Mouse (Mus musculus) layer of hippocampus, adult 2 months (tissue): ENCODE results near the gene Mad1l1. TPM values are rescaled to one million over a fixed set of nuclear protein-coding genes. Genes with fewer than 3 reads are reported as not detected.
"Not testable (repeated sequence)": the region's sequence is repeated elsewhere in the genome, so short reads cannot be mapped to it uniquely, and the experiment has no call there.

Experiments used
- DNase-seq, 2 experiments: peaks; one replicate each; pipeline ENCODE4 v3.0.0; 2022; ENCODE audit warnings: low spot score in 2 of 2
- H3K27ac ChIP-seq: fragments of 200-600 bp; 2 replicates; pipeline ENCODE4 v1.8.1; 2022
- H3K4me3 ChIP-seq: fragments of 200-600 bp; 2 replicates; pipeline ENCODE4 v1.8.1; 2022; ENCODE audit warnings: mild to moderate bottlenecking
- CTCF ChIP-seq: fragments of 200-600 bp; conservative IDR thresholded peaks from 2 replicates; pipeline ENCODE4 v1.8.1; 2022; ENCODE audit warnings: antibody characterized with exemption, mild to moderate bottlenecking, moderate library complexity
- long read RNA-seq, 2 experiments: library from polyadenylated mRNA; stranded (forward); transcript quantifications; one replicate each; pipeline ENCODE4 v2.0.0; 2021; ENCODE audit warnings: borderline mapping rate in 2 of 2
- total RNA-seq, 2 experiments: library from RNA; stranded (reverse); gene quantifications; 2 replicates each; pipeline ENCODE4 v1.2.3; 2021

Gene Mad1l1
- 10 to 100 TPM; 14.3 to 18.1 TPM for total RNA-seq
- long read RNA-seq, experiment 1, transcript Mad1l1-201 (18 exons, 2,640 nt): major isoform, 9 of 29 reads
- long read RNA-seq, experiment 1, partial matches to known transcripts: 1 of 29 reads
- long read RNA-seq, experiment 1, other reads (novel, unspliced or antisense): 19 of 29 reads
- long read RNA-seq, experiment 2, transcript Mad1l1-201 (18 exons, 2,640 nt): major isoform, 13 of 45 reads
- long read RNA-seq, experiment 2, partial matches to known transcripts: 4 of 45 reads
- long read RNA-seq, experiment 2, other reads (novel, unspliced or antisense): 28 of 45 reads

DNA sequence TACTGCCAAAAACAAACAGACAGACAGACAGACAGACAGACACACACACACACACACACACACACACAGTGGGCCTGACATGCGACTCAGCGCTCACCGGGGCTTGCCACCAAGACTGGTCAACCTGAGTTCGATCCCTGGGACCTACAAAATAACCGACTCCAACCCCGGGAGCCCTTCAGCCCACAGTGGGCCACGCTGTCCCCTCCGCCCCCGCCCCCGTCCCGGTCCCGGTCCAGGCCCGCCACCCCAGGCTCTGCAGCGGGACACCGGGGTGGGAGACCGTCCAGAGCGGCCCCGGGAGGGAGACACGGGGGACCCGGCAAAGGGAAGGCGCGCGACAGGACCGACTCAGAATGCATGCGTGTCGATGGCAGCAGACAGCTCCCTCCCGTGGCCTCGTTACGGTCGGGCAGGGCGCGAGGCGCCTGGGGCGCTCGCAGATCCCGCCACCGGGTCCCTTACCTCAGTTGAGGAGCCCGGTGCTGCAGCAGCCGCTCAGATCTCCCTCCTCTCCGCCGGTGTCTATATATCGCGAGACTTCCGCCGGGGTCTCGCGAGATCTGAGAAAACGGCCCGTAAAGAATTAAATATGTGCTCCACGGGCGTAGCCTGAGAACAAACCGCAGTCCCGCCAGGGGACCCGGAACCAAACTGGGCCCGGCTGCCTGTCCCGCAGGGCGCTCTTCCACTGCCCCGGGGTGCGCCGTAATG lies at the start of gene Mad1l1, which contains the start of gene Nudt1:
TSS of gene Mad1l1 (minus strand) at position 511 of the 714 bp plus-strand sequence.
TSS of gene Nudt1 (plus strand) at position 615 of the 714 bp plus-strand sequence.
- peak; percentile 55 for TF ChIP-seq CTCF
- peak within 1 kb of the TSS; percentile 66 for H3K4me3 ChIP-seq
- peak; percentile 89 to 90 for DNase-seq
- H3K27ac ChIP-seq: peak within 1 kb of the TSS; percentile 81

DNA sequence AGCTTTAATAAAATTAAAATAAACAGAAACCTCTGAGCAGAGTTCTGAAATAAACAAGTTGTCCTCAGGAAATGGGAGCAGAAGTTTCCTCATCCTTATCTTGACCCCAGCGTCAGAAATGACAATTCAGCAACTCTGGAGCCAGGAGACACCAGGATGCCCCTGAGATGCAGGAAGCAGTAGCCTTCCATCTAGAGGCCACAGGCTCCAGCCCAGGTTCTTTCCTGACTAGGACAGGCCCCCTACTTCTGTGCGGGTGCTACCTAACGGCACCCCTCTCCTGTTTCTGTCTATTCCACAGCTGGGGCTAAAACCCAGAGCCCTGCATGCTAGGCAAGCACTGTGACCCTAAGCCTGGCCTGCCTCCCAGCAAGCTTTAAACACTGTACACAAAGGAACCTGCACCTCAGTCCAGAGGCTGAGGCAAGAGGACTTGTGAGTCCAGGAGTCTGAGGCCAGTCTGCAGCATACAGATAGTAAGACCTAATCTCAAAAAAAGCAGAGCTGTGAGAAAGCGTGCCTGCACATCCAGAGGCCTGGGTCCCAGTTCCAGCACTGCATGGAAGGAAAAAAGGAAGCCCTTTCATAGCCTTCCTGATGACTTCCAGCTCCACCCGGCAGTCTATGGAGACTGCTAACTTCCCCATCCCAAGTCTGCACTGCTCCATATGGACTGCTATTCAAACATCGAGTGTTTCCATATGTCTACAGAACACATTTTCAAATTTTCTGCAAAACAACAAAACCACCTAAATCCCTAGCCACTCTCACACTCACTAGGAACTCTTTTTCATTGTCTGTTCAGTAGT lies 49.3 kb upstream of the Mad1l1 start:
- no peak overlapping the region for H3K27ac ChIP-seq
- no peak overlapping the region for H3K4me3 ChIP-seq
- TF ChIP-seq CTCF: no peak
- DNase-seq: no peak

DNA sequence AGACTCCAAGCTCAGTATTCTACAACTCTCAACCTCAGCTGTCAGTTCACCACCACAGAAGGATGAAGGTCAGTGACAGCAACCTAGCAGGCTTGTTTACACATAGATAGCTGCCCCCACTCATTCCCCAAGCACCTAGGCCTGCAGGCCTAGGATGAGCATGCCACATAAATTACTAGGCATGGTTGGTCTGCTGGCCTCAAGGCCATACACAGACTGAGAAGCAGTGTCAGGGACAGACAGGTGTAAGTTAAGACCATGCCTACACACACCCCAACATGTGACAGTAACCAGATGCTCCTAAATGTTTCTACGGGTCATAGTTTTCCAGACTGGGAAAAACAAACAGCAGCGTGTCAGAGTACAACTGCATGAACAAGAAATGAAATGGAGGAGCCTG lies 48.1 kb upstream of the Mad1l1 start:
- Histone ChIP-seq H3K4me3 (no peak overlapping the region), H3K27ac (no peak overlapping the region)
- no peak for TF ChIP-seq CTCF
- DNase-seq: no peak

DNA sequence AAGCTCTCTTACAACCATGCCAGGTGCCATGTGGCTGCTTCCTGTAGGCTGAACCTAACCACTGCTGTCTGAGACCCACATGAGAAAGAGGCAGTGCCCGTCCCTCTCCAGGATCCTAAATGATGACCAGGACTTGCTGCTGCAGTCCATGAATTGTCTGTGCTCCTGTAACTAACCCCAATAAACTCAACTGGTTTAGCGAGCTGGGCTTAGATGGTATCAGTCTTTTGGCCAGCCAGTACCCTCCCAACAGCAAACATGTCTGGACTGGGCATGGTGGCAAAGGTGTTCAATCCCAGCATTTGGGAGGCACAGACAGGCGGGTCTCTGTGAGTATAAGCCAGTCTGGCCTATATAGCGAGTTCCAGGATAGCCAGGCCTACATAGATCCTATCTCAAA lies 47.6 kb upstream of the Mad1l1 start:
- TF ChIP-seq CTCF: no peak
- no peak overlapping the region for H3K27ac ChIP-seq
- DNase-seq: no peak
- no peak overlapping the region for H3K4me3 ChIP-seq

DNA sequence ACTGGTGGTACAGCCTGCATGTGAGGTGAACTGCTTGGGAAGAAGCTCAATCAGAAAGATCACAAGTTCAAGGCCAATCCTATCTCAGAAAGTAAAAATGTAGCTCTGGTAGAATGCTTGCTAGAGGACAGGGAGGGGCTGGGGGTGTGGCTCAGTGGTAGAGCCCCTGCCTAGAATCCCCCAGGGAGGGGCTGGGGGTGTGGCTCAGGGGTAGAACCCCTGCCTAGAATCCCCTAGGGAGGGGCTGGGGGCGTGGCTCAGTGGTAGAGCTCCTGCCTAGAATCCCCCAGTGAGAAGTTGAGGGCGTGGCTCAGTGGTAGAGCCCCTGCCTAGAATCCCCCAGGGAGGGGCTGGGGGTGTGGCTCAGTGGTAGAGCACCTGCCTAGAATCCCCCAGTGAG lies 46.8 kb upstream of the Mad1l1 start:
- DNase-seq, H3K4me3 ChIP-seq, H3K27ac ChIP-seq: not testable (repeated sequence)

- no peak for DNase-seq
- Histone ChIP-seq H3K4me3 (no peak overlapping the region), H3K27ac (no peak overlapping the region)
- TF ChIP-seq CTCF: no peak
Observed at GRCm38 (mm10) chr5:140364415-140364814, 43.1 kb upstream of the Mad1l1 start.

DNA sequence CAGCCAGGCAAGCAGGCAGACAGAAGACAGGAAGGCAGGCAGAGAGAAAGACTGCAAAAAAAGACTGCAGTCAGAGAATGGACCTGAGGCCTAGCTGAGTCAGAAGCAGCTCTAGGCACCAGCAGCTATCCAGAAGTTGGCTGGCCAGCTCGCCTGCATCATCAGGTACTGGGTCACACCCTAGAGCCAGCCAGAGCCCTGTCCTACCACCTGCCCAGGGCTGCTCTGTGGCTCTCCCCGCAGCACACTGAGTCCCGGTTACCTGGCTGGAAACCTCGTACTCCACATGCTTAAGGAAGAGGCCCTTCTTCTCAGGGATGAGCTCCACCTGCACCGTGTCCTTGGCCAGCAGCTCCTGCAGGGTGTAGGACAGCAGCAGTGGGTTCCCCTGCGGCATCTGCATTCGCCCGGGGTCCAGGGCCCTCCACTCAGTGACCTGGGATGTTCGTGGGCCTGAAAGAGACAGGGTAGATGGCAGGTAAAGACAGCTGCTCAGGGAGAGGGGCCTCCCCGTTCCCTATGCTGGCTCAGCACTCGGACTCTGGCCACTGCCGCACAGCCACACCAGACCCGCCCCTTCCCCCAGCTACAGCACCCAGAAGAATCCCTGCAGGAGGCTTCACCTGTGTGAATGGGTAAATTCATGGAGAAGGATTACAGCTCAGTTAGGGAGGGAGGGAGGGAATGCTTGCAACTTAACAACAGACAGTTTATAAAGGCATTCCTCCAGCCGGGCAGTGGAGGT lies 38.8 kb upstream of the Mad1l1 start:
- TF ChIP-seq CTCF: no peak
- Histone ChIP-seq H3K27ac (no peak overlapping the region), H3K4me3 (no peak overlapping the region)
- DNase-seq: no peak

DNA sequence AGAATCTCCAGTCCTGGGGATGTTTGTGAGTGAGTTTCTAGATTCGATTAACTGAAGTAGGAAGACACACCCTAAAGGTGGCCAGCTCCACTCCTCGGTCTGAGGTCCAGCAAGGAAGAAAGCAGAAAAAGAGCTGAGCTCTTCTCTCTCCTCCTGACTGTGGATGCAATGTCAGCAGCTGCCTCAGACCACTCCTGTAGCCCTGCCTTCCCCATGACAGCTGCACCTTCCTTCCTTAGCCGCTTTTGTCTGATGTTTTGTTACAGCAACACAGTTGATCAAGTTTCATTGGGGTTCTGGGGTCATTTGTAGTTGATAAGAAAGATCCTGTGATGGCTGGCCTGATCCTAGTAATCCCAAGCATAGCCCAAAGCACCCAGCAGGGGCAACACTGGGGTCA lies 36.1 kb upstream of the Mad1l1 start:
- no peak for TF ChIP-seq CTCF
- no peak overlapping the region for H3K4me3 ChIP-seq
- H3K27ac ChIP-seq: no peak overlapping the region
- no peak for DNase-seq

DNA sequence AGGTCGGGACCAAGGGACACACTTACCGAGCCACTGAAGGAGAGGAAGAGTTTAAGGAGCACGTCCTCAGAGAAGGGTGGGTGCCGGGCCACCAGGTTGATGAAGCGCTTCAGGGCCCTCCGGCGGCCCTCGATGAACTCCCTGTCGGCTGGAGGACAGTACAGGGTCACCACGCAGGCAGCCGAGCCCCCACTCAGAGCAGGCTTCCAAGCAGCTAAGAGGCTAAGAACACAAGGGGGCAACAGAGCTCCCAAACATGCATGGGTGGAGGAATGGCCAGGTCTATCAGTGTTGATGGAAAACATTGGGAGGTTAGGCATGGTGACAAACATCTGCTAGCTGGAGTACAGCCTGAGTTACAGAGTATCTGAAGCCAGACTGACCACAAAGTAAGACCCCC lies 34.6 kb upstream of the Mad1l1 start:
- H3K4me3 ChIP-seq: no peak overlapping the region

GRCm38 (mm10) chr5:140352352-140352751 lies 31.0 kb upstream of the Mad1l1 start:
- Histone ChIP-seq H3K27ac (no peak overlapping the region), H3K4me3 (no peak overlapping the region)
- TF ChIP-seq CTCF: no peak
- DNase-seq: no peak

More for the DNA sequence above, 34.6 kb upstream of the Mad1l1 start:
- TF ChIP-seq CTCF: peak; percentile 14; the same call in 1 of the 2 replicates
- no peak overlapping the region for H3K27ac ChIP-seq
- DNase-seq: no peak

DNA sequence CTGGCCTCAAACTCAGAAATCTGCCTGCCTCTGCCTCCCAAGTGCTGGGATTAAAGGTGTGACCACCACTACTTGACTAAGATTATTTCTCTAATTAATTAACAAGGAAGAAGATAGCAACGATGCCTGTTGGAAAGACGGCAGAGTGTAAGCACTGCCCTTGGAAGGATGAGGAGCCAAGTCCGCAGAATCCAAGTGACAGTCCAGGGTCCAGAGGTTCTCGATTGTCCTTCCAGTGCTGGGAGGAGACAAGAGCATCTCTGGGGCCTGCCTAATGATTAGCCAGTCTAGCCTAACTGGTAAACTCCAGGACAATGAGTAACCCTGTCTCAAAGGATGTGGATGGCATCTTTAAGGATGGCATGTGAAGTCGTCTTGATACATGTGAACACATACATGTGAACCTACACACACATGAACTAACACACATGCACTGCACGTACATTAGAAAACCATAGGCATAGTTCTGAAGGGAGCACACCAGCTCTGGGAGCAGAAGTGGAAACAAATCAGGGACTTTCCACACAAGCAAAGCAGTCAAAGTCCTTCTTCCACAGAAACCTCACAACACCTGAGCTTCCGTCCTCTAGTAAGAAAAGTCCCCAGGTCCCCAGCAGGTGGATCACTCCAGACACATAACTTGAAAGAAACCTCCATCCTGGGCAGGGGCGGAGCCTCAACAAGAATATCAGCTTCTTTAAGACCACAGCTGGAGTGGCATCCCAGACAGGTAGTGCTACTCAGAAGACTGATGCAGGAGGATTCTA lies 29.6 kb upstream of the Mad1l1 start:
- H3K4me3 ChIP-seq: no peak overlapping the region
- H3K27ac ChIP-seq: no peak overlapping the region
- no peak for TF ChIP-seq CTCF
- DNase-seq: no peak

DNA sequence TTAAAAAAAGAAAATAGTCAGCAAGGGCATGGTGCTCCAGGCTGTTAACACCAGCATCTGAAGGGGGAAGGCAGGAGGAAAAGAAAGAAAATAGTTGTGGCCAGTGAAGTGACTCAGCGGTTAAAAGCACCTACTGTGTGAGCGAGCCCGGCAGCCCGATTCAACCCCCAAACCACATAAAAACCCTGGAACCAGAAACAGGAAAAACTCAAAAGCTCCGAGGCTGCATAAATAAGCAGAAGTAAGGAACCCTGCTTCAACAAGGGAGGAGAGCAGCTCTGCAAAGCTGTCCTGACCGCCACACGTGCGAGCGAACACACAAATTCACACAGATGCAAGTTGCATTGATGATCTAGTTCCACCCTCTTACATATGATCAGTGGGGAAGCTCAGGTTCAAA lies 28.5 kb upstream of the Mad1l1 start:
- Histone ChIP-seq H3K27ac (no peak overlapping the region), H3K4me3 (no peak overlapping the region)
- no peak for TF ChIP-seq CTCF

More for the DNA sequence above, 28.5 kb upstream of the Mad1l1 start:
- no peak for DNase-seq
